Mouse (Mus musculus) ES-Bruce4 (cell line): ENCODE measurements around the gene Lamc2. TPM values are rescaled to one million over a fixed set of nuclear protein-coding genes. Genes with fewer than 3 reads are reported as not detected.

ENCODE experiments used
- H3K27ac ChIP-seq: 2 replicates; pipeline ENCODE4 v1.5.1; 2012; ENCODE audit warnings: low read length, inconsistent platforms; ENCODE audit not compliant: insufficient read depth
- H3K27me3 ChIP-seq: 2 replicates; pipeline ENCODE4 v1.6.1; 2012; ENCODE audit warnings: mild to moderate bottlenecking, low read length, inconsistent platforms; ENCODE audit not compliant: control insufficient read depth, poor library complexity, insufficient read depth, severe bottlenecking
- H3K36me3 ChIP-seq: 2 replicates; pipeline ENCODE4 v1.6.1; 2012; ENCODE audit warnings: inconsistent platforms, mild to moderate bottlenecking, low read length, moderate library complexity; ENCODE audit not compliant: control insufficient read depth, poor library complexity, insufficient read depth, severe bottlenecking
- H3K4me1 ChIP-seq: one replicate; pipeline ENCODE4 v1.8.1; 2011; ENCODE audit warnings: low read length; ENCODE audit not compliant: control insufficient read depth, insufficient read depth
- H3K4me3 ChIP-seq: 2 replicates; pipeline ENCODE4 v1.5.1; 2011; ENCODE audit warnings: low read depth, mild to moderate bottlenecking, low read length
- H3K9ac ChIP-seq: 2 replicates; pipeline ENCODE4 v1.6.1; 2012; ENCODE audit warnings: low read depth, mild to moderate bottlenecking, inconsistent platforms; ENCODE audit not compliant: poor library complexity, severe bottlenecking
- H3K9me3 ChIP-seq: replicated peaks from 2 replicates; pipeline ENCODE4 v1.6.1; 2012; ENCODE audit warnings: mild to moderate bottlenecking, low read length, inconsistent platforms; ENCODE audit not compliant: control insufficient read depth, poor library complexity, insufficient read depth, severe bottlenecking
- CTCF ChIP-seq: IDR thresholded peaks from one replicate; pipeline ENCODE4 v1.8.1; 2011; ENCODE audit warnings: low read depth, low read length
- EP300 ChIP-seq: IDR thresholded peaks from 2 replicates; pipeline ENCODE4 v1.6.1; 2011; ENCODE audit warnings: low read depth, low read length; ENCODE audit not compliant: insufficient read depth
- POLR2A ChIP-seq: IDR thresholded peaks from one replicate; pipeline ENCODE4 v1.8.1; 2011; ENCODE audit warnings: low read length; ENCODE audit not compliant: insufficient read depth
- polyA plus RNA-seq: library from polyadenylated mRNA; stranded (reverse); fragments of >200 nt; gene quantifications from 2 replicates; pipeline ENCODE4 v1.2.4, GENCODE M21; 2011; ENCODE audit warnings: low read depth; ENCODE audit not compliant: missing spikeins, insufficient read depth, insufficient read length

Gene Lamc2
- polyA plus RNA-seq, 1 experiment: 46.1 TPM

DNA sequence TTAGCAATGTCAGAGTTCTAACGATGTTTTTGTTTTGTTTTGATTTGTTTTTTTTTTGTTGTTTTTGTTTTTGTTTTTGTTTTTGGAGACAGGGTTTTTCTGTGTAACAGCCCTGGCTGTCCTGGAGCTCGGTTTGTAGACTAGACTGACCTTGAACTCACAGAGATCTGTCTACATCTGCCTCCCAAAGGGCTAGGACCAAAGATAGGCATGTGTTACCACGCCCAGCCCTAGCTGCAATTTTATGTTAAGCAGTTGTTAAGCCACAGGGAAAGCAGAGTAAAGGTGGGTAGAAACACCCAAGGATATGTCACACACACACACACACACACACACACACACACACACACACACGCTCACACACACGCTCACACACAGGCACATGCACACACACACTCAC is 76.9 kb downstream of the Lamc2 start:
- H3K9me3 ChIP-seq: no peaks in the 10 kb centered on the region
- H3K4me1 ChIP-seq: peaks cover 4% of the 10 kb centered on the region
- no peak overlapping the region for H3K9ac ChIP-seq
- peak overlapping the region; percentile 40 for H3K27ac ChIP-seq
- H3K4me3 ChIP-seq: no peak overlapping the region
- no peaks in the 10 kb centered on the region for H3K36me3 ChIP-seq
- 0 out of 2 replicates have a peak, but pooled peaks have one; percentile 36 for TF ChIP-seq EP300
- no peak for TF ChIP-seq POLR2A
- TF ChIP-seq CTCF: no peak
- H3K27me3 ChIP-seq: no peaks in the 10 kb centered on the region

DNA sequence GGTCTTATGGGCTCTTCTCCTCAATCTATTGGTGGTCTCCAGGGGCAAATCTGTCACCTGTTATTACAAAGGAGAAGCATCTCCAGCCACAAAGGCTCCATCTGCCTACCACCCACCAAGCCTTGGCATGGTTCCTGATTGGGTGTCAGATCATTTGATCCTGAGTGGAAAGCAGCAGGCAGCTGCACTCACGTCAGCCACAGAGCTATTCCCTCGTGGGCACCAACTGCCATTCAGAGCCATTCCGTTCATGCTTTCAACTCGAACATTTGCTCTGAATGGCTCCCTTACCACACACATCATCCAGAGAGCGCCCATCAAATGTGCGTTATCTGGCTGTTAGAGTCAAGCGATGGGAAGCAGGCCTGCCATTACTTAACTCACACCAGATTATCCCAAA is 78.4 kb downstream of the Lamc2 start:
- peaks cover 4% of the 10 kb centered on the region for H3K4me1 ChIP-seq
- no peak overlapping the region for H3K27ac ChIP-seq
- H3K36me3 ChIP-seq: no peaks in the 10 kb centered on the region
- no peaks in the 10 kb centered on the region for H3K27me3 ChIP-seq
- H3K9ac ChIP-seq: no peak overlapping the region
- no peak overlapping the region for H3K4me3 ChIP-seq
- H3K9me3 ChIP-seq: no peaks in the 10 kb centered on the region
- TF ChIP-seq CTCF: no peak
- TF ChIP-seq POLR2A: no peak
- no peak for TF ChIP-seq EP300

DNA sequence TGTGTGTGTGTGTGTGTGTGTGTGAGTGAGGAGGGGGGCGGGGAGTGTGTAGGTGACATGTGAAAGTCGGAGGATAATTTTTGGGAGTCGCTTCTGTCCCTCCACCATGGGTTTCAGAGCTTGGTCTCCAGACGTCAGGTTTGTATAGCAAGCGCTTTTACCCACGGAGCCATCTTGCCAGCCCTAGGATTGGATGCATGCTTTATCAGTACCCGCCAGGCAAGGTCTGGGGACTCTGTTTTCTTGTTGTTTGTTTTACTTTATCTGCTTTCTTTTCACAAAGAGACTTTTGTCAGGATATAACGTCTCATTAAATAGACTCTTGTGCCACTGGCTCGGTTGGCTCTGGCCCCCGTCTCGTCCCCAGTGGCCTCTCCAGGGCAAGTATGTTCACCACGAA is 81.4 kb downstream of the Lamc2 start:
- Histone ChIP-seq H3K27me3 (no peaks in the 10 kb centered on the region), H3K9ac (no peak overlapping the region), H3K4me3 (no peak overlapping the region), H3K4me1 (peaks cover 6% of the 10 kb centered on the region), H3K27ac (no peak overlapping the region), H3K36me3 (no peaks in the 10 kb centered on the region), H3K9me3 (no peaks in the 10 kb centered on the region)
- TF ChIP-seq CTCF (no peak), POLR2A (no peak), EP300 (no peak)

- H3K36me3 ChIP-seq: no peaks in the 10 kb centered on the region
- H3K9me3 ChIP-seq: no peaks in the 10 kb centered on the region
- H3K9ac ChIP-seq: no peak overlapping the region
- no peak overlapping the region for H3K4me3 ChIP-seq
- H3K27ac ChIP-seq: no peak overlapping the region
- H3K4me1 ChIP-seq: peaks cover 7% of the 10 kb centered on the region
- no peaks in the 10 kb centered on the region for H3K27me3 ChIP-seq
- TF ChIP-seq CTCF: no peak
- no peak for TF ChIP-seq POLR2A
- no peak for TF ChIP-seq EP300
Observed at GRCm38 (mm10) chr1:153103186-153103554, 83.1 kb downstream of the Lamc2 start.

DNA sequence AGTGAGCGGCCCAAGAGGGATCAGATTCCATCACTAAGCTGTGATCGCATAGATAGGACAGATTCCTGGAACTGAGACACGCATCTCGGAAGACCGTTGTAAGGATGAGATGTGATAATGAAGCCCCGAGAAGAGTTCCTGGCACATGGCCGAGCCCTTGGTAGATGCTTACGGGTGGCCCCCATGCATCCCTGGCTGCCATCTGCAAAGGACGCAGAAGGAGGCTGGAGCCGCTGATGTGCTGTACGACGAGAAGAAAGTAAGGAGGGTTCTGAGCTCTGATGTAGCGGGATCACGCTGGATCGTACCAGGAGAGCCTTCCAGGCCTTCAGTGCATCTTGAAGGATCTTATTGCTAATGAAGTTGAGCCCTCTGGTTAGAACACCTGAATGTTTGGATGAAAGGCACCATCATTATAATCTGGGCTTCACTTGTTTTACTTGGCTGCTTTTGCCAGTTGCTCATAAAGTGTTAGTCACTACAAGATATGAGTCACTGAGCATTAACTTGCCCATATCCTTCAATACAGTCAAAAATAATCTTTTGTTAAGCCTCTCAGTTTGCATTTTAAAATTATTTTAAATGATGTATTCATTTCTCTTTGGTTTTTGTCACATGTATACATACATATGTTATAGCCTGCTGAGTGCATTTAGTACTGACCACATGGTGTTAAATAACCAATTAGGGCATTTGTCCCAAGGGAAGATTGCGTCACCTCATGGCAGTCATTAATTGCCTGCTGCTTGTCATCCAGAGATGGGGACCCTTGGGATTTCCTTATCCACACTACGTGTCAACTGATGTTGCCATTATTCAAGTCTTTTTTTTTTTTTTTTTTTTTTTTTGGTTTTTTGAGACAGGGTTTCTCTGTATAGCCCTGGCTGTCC is 83.7 kb downstream of the Lamc2 start:
- H3K9ac ChIP-seq: no peak overlapping the region
- 0 out of 2 replicates have a peak overlapping the region, but pooled peaks have one; percentile 12 for H3K27ac ChIP-seq
- no peaks in the 10 kb centered on the region for H3K9me3 ChIP-seq
- H3K4me3 ChIP-seq: no peak overlapping the region
- peaks cover 7% of the 10 kb centered on the region for H3K4me1 ChIP-seq
- TF ChIP-seq POLR2A: no peak
- TF ChIP-seq EP300: no peak
- TF ChIP-seq CTCF: no peak
- H3K27me3 ChIP-seq: no peaks in the 10 kb centered on the region
- no peaks in the 10 kb centered on the region for H3K36me3 ChIP-seq

DNA sequence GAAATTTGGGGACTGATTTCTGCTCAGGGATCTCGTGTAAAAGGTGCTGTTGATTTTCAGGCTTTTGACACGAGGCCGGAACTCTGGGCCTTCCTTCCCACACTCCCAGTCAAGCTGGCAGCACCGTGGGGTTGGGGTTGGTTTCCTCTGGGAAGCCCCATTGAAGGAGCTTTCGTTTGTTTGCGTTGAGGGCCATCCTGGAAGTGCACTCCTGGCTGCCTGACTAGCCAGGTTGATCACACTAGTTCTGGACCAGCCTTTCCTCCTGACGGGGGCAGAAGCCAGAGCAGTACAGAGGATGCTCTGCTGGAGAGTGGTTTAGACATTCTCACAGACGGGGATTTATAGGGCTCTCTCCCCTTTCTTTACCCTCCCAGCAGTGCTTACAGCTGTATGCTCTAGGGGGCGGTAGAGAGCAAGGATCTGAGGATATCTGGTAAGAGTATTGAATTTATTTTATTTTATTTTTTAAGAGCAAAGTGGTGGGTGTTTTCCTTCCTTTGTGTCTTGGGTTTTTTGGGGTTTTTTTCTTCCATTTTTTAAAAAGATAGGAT is 84.8 kb downstream of the Lamc2 start:
- H3K36me3 ChIP-seq: no peaks in the 10 kb centered on the region
- peak overlapping the region; percentile 14 for H3K4me3 ChIP-seq
- TF ChIP-seq POLR2A (no peak), CTCF (peak; percentile 17)
- H3K9ac ChIP-seq: peak overlapping the region; percentile 43
- H3K4me1 ChIP-seq: peaks cover 8% of the 10 kb centered on the region
- no peaks in the 10 kb centered on the region for H3K9me3 ChIP-seq
- H3K27ac ChIP-seq: peak overlapping the region; percentile 24
- no peaks in the 10 kb centered on the region for H3K27me3 ChIP-seq
